Mouse (Mus musculus) lung, postnatal 0 days (tissue): Measurements from ENCODE around the gene Ptger1.
A peak's percentile ranks its signal among the peaks of the same experiment; 100 is the strongest.

Experiments used
- CTCF ChIP-seq: IDR thresholded peaks from 2 replicates; pipeline ENCODE4 v1.5.1; 2016; ENCODE audit warnings: antibody characterized with exemption, mild to moderate bottlenecking
- EP300 ChIP-seq: IDR thresholded peaks from 2 replicates; pipeline ENCODE4 v1.6.1; 2016; ENCODE audit warnings: antibody characterized with exemption, mild to moderate bottlenecking, control low read depth

GRCm38 (mm10) chr8:83715031-83715690, 48.7 kb downstream of the Ptger1 start, which contains the start of gene Ddx39:
- TF ChIP-seq CTCF (peak; percentile 19; the same call in 1 of the 2 replicates), EP300 (no peak)
